Mouse (Mus musculus) stomach, postnatal 0 days (tissue): ENCODE data around the gene 2610507B11Rik. TPM values are rescaled to one million over a fixed set of nuclear protein-coding genes. Genes with fewer than 3 reads are reported as not detected.

Experiments used
- ATAC-seq: fragments of 200-750 bp; cut with Nextera tagmentation; 2 replicates; pipeline ENCODE4 v1.8.0; 2017; ENCODE audit not compliant: low FRiP score, low TSS enrichment
- DNase-seq: peaks from one replicate; pipeline ENCODE4 v3.0.0-alpha.2; 2016; ENCODE audit warnings: low spot score
- H3K27ac ChIP-seq: fragments of 300-500 bp; sonication (generic); replicated peaks from 2 replicates; pipeline ENCODE4 v1.5.1; 2014; ENCODE audit warnings: mild to moderate bottlenecking, control low read depth
- H3K27me3 ChIP-seq: fragments of 300-500 bp; sonication (generic); 2 replicates; pipeline ENCODE4 v1.6.1; 2014; ENCODE audit warnings: low read length; ENCODE audit not compliant: control insufficient read depth, insufficient read depth
- H3K36me3 ChIP-seq: fragments of 300-500 bp; sonication (generic); 2 replicates; pipeline ENCODE4 v1.6.1; 2014; ENCODE audit warnings: low read length, mixed read lengths; ENCODE audit not compliant: control insufficient read depth, insufficient read depth
- H3K4me1 ChIP-seq: fragments of 300-500 bp; sonication (generic); replicated peaks from 2 replicates; pipeline ENCODE4 v1.6.1; 2014; ENCODE audit warnings: antibody characterized with exemption; ENCODE audit not compliant: control insufficient read depth, insufficient read depth
- H3K4me2 ChIP-seq: fragments of 300-500 bp; sonication (generic); replicated peaks from 2 replicates; pipeline ENCODE4 v1.6.1; 2014; ENCODE audit warnings: low read depth, mild to moderate bottlenecking, control low read depth, moderate library complexity
- H3K4me3 ChIP-seq: fragments of 300-500 bp; sonication (generic); 2 replicates; pipeline ENCODE4 v1.5.1; 2014; ENCODE audit warnings: low read depth, low read length, control low read depth
- H3K9ac ChIP-seq: fragments of 300-500 bp; sonication (generic); 2 replicates; pipeline ENCODE4 v1.6.1; 2014; ENCODE audit warnings: mild to moderate bottlenecking, low read length, control low read depth, mixed read lengths
- H3K9me3 ChIP-seq: fragments of 300-500 bp; sonication (generic); 2 replicates; pipeline ENCODE4 v1.6.1; 2016; ENCODE audit warnings: low read length; ENCODE audit not compliant: control insufficient read depth
- CTCF ChIP-seq: IDR thresholded peaks from 2 replicates; pipeline ENCODE4 v1.5.1; 2016; ENCODE audit warnings: antibody characterized with exemption, low read depth, mild to moderate bottlenecking, moderate library complexity
- EP300 ChIP-seq: optimal IDR thresholded peaks from 2 replicates; pipeline ENCODE3; 2016; ENCODE audit warnings: antibody characterized with exemption
- WGBS: fragments of 180-500 bp; shearing (Covaris S2); extraction: QIAGEN DNeasy Blood & Tissue Kit; methylation state at CpG from one replicate; pipeline ENCODE4 v1.1.7; 2014; 5-methylcytosine and 5-hydroxymethylcytosine counted together
- polyA plus RNA-seq: library from polyadenylated mRNA; unstranded; fragments of >200 nt; fragmentation: Nextera tagmentation; extraction: Ambion mirVana; gene quantifications from 2 replicates; pipeline ENCODE4 v1.2.1, GENCODE M21; 2015

2610507B11Rik gene
- polyA plus RNA-seq, 1 experiment from 2014 or later = 74.9 TPM

DNA sequence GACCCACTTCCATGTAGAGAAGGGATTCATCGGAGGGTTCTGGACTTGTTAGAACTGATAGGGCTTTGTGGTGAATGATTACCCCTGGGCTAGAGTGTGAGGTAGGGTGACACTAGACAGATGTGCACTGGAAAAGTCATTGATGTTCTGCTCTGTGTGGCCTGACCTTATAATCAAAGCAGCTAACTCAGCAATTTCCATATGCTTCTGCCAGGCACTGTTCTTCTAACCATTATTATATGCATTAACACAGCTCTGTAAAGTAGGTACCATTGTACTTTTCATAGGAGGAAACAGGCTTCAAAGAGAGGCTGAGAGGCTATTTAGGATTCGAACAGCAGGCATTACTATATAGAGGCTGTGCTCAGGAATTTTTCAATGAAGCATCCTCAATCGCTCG lies 65.7 kb downstream of the 2610507B11Rik start:
- 90% methylated on average over 4 of the region's 4 CpGs for WGBS
- ATAC-seq (no peak), DNase-seq (no peak)
- Histone ChIP-seq H3K4me1 (peaks cover 5% of the 10 kb centered on the region; the same call in 1 of the 2 replicates), H3K9ac (no peak overlapping the region), H3K36me3 (no peaks in the 10 kb centered on the region), H3K4me2 (no peak overlapping the region), H3K4me3 (no peak overlapping the region), H3K9me3 (no peaks in the 10 kb centered on the region), H3K27me3 (no peaks in the 10 kb centered on the region), H3K27ac (no peak overlapping the region)
- no peak for TF ChIP-seq CTCF
- no peak for TF ChIP-seq EP300

DNA sequence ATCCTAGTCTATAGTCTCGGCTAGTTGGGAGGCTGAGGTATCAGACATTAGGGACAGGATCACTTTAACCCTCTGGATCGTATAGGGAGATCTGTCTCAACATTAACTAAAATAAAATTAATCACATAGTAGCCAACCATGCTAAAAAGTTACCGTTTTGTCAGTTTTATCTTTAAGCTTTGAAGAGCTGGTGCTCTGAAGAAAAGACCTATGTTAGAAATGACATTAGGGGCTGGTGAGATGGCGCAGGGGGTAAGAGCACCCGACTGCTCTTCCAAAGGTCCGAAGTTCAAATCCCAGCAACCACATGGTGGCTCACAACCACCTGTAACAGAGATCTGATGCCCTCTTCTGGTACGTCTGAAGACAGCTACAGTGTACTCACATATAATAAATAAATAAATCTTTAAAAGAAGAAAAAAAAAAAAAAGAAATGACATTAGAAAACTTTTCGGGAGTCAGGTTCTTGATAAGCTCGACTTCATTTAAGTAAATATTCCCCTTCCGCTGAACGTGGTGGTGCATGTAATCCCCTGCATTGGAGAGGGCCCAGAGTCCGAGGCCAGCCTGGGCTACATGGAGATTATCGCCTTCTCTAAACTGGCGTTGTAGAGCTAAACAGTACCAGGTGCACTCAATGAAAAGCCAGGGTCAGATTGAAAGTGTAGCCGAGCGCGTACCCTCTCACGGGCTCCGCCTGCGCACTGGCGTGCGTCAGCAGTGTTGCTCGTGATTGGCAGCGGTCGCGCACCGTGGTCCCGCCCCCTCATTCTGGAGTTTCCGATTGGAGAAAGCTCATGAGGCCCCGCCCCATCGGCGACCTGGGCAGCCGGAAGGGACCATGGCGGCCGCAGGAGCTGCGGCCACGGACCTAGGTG lies 66.3 kb downstream of the 2610507B11Rik start, which contains the start of gene Pigs:
Gene Pigs, plus strand, starts transcription at position 782 of the 878 bp plus-strand sequence.
- Histone ChIP-seq H3K9ac (peak within 1 kb of the TSS; percentile 86), H3K27ac (peak within 1 kb of the TSS; percentile 56; the same call in 1 of the 2 replicates), H3K9me3 (no peaks in the 10 kb centered on the region), H3K27me3 (no peaks in the 10 kb centered on the region), H3K4me3 (peak within 1 kb of the TSS; percentile 87), H3K4me2 (peak within 1 kb of the TSS; percentile 97), H3K36me3 (no peaks in the 10 kb centered on the region), H3K4me1 (peaks cover 5% of the 10 kb centered on the region; the same call in 1 of the 2 replicates)
- ATAC-seq = peak; percentile 96
- peak; percentile 98 for DNase-seq
- TF ChIP-seq CTCF (peak; percentile 44), EP300 (no peak)
- WGBS = 10% methylated on average over 37 of the region's 37 CpGs

DNA sequence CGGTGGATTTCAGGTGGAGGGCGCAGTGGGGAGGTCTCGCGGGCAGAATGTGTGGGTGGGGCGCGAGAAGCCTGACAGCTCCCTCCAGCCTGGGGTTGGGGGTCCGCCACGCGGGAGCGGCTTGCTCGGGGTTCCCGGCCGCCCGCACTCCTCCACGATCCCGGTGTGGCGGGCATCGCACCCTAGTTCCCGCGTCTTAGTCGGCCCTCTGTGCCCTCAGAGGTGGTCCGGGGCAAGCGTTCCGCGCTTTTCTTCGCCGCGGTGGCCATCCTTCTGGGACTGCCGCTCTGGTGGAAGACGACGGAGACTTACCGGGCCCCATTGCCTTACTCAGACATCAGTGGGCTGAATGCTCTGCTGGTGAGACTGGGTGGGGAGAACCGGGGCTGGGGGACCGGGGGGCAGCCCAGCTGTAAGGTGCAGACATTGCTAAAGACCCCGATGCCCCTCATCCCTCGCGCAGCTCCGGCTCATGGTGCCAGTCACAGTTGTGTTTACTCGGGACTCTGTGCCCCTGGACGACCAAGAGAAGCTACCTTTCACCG lies 67.0 kb downstream of the 2610507B11Rik start:
- DNase-seq = no peak
- ATAC-seq = peak; percentile 60
- Histone ChIP-seq H3K4me1 (peaks cover 5% of the 10 kb centered on the region; the same call in 1 of the 2 replicates), H3K36me3 (0 out of 2 replicates have a peak, but pooled peaks cover under 1% of the 10 kb centered on the region), H3K9me3 (no peaks in the 10 kb centered on the region), H3K9ac (peak overlapping the region; percentile 86), H3K4me3 (peak overlapping the region; percentile 87), H3K27ac (no peak overlapping the region), H3K4me2 (peak overlapping the region; percentile 97), H3K27me3 (no peaks in the 10 kb centered on the region)
- no peak for TF ChIP-seq CTCF
- TF ChIP-seq EP300 = no peak
- under 1% methylated on average over 39 of the region's 41 CpGs for WGBS

DNA sequence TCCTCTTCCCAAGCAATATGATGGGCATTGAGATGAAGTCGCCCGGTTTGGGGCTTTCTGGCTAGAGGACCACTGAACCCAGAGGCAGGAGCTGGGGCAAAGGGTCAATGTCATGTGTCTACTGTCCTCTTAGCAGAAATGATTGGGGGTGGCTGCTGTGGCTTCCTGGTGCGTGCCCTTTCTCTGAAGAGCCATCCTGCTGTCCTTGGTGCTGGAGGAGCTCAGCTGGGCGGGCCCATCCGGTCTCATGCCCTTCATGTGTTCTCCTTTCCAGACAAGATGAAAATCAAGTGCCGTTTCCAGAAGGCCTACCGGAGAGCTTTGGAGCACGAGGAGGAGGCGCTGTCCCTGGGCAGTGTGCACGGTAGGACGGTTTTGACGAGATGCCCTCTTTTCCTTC lies 71.1 kb downstream of the 2610507B11Rik start:
- Histone ChIP-seq H3K4me1 (peaks cover 5% of the 10 kb centered on the region; the same call in 1 of the 2 replicates), H3K27ac (no peak overlapping the region), H3K4me2 (no peak overlapping the region), H3K27me3 (no peaks in the 10 kb centered on the region), H3K9me3 (no peaks in the 10 kb centered on the region), H3K4me3 (no peak overlapping the region), H3K36me3 (peaks cover 4% of the 10 kb centered on the region), H3K9ac (no peak overlapping the region)
- TF ChIP-seq EP300 = no peak
- no peak for TF ChIP-seq CTCF
- ATAC-seq (no peak), DNase-seq (no peak)
- WGBS = 96% methylated on average over 12 of the region's 12 CpGs

DNA sequence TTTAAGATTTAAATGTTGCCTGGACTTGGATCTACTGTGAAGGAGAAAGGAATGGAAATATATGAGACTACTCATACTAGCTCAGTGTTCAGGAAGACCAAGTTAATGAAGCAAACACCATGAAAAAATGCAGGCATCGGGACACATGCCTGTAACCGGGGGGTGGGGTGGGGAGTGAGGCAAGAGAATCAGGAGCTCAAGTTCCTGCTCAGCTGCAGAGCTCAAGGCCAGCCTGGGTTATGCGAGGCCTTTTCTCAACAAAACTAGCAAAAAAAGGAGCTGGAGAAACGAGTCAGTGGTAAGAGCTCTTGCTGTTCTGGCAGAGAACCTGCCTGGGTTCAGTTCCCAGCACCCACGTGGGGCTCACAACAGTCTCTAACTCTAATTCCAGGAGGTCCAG lies 72.4 kb downstream of the 2610507B11Rik start:
- Histone ChIP-seq H3K4me3 (no peak overlapping the region), H3K9ac (no peak overlapping the region), H3K9me3 (no peaks in the 10 kb centered on the region), H3K4me2 (no peak overlapping the region), H3K27me3 (no peaks in the 10 kb centered on the region), H3K4me1 (peaks cover 2% of the 10 kb centered on the region; the same call in 1 of the 2 replicates), H3K27ac (no peak overlapping the region), H3K36me3 (peaks cover 4% of the 10 kb centered on the region)
- 88% methylated on average over 5 of the region's 5 CpGs for WGBS
- DNase-seq (no peak), ATAC-seq (no peak)
- TF ChIP-seq CTCF (no peak), EP300 (no peak)

DNA sequence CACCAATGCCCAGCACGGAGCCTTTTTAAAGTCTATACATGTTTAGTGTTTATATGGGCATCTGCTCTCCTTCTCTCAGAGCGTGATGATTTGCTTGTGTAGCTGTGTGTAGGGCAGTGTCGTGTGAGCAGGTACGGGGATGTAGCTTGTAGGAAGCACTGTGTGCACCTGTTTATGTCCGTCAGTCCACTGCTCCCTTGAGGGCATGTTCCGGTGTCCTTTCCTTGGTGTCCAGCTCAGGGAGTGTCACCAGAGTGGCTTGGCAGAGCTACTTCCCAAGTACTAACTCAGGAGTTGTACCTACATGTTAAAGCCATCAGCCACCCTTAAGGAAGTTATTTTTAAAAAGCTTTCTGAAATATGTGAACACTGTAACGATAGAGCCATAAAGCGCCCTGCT lies 75.5 kb downstream of the 2610507B11Rik start:
- WGBS = 95% methylated on average over 8 of the region's 8 CpGs
- peaks cover 9% of the 10 kb centered on the region for H3K36me3 ChIP-seq

More for the DNA sequence above, 75.5 kb downstream of the 2610507B11Rik start:
- ATAC-seq (no peak), DNase-seq (no peak)
- no peak overlapping the region for H3K4me3 ChIP-seq
- no peak overlapping the region for H3K27ac ChIP-seq
- H3K27me3 ChIP-seq = no peaks in the 10 kb centered on the region
- no peaks in the 10 kb centered on the region for H3K9me3 ChIP-seq
- H3K4me1 ChIP-seq = no peaks in the 10 kb centered on the region
- H3K4me2 ChIP-seq = no peak overlapping the region
- H3K9ac ChIP-seq = no peak overlapping the region
- TF ChIP-seq EP300 = no peak
- TF ChIP-seq CTCF = no peak

Other genes with a start within 250 kb of the 2610507B11Rik start
- 7.3 and 7.9 TPM in 2 replicates for gene Dhrs13, start 229.5 kb upstream of the 2610507B11Rik start, polyA plus RNA-seq
- gene Flot2, start 223.8 kb upstream of the 2610507B11Rik start, polyA plus RNA-seq = 30.9 and 31.5 TPM in 2 replicates
- gene Eral1, start 181.4 kb upstream of the 2610507B11Rik start, polyA plus RNA-seq = 12.8 and 15.0 TPM in 2 replicates
- gene Fam222b, start 167.1 kb upstream of the 2610507B11Rik start, polyA plus RNA-seq = 5.1 and 5.6 TPM in 2 replicates
- gene Traf4, start 96.2 kb upstream of the 2610507B11Rik start, polyA plus RNA-seq = 22.4 and 26.9 TPM in 2 replicates
- gene Nek8, start 85.1 kb upstream of the 2610507B11Rik start, polyA plus RNA-seq = 6.4 and 7.4 TPM in 2 replicates
- gene Tlcd1, start 85.0 kb upstream of the 2610507B11Rik start, polyA plus RNA-seq = 41.3 and 45.6 TPM in 2 replicates
- 1,145 and 1,168 TPM in 2 replicates for gene Rpl23a, start 78.2 kb upstream of the 2610507B11Rik start, polyA plus RNA-seq
- gene Rab34, start 73.3 kb upstream of the 2610507B11Rik start, polyA plus RNA-seq = 59.0 and 61.4 TPM in 2 replicates
- 0.98 and 1.0 TPM in 2 replicates for gene Proca1, start 68.4 kb upstream of the 2610507B11Rik start, polyA plus RNA-seq
- gene Sdf2, start 16.0 kb upstream of the 2610507B11Rik start, polyA plus RNA-seq = 103 and 106 TPM in 2 replicates
- gene Supt6, start 15.8 kb upstream of the 2610507B11Rik start, polyA plus RNA-seq = 11.1 and 11.7 TPM in 2 replicates
- not detected in 2 replicates for gene BC030499, start 29.1 kb downstream of the 2610507B11Rik start, polyA plus RNA-seq
- 4.4 and 5.7 TPM in 2 replicates for gene Spag5, start 39.8 kb downstream of the 2610507B11Rik start, polyA plus RNA-seq
- gene Aldoc, start 61.2 kb downstream of the 2610507B11Rik start, polyA plus RNA-seq = 15.0 and 17.1 TPM in 2 replicates
- 36.2 and 38.7 TPM in 2 replicates for gene Pigs, start 66.7 kb downstream of the 2610507B11Rik start, polyA plus RNA-seq
- gene Unc119, start 81.7 kb downstream of the 2610507B11Rik start, polyA plus RNA-seq = 26.5 and 27.9 TPM in 2 replicates
- gene Foxn1, start 124.8 kb downstream of the 2610507B11Rik start, polyA plus RNA-seq = 1.9 and 2.6 TPM in 2 replicates
- gene Slc13a2, start 160.5 kb downstream of the 2610507B11Rik start, polyA plus RNA-seq = 0.23 and 0.39 TPM in 2 replicates
- 16.4 and 16.9 TPM in 2 replicates for gene Slc46a1, start 203.9 kb downstream of the 2610507B11Rik start, polyA plus RNA-seq
- 0.89 and 1.1 TPM in 2 replicates for gene Sarm1, start 236.0 kb downstream of the 2610507B11Rik start, polyA plus RNA-seq
- gene Vtn, start 237.3 kb downstream of the 2610507B11Rik start, polyA plus RNA-seq = 3.6 and 6.0 TPM in 2 replicates
- gene Sebox, start 241.7 kb downstream of the 2610507B11Rik start, polyA plus RNA-seq = 0.10 TPM in 1 of 2 replicates, not detected in the other